Mouse (Mus musculus): ENCODE results near the gene Myod1. TPM values are rescaled to one million over a fixed set of nuclear protein-coding genes. Genes with fewer than 3 reads are reported as not detected.

The Myod1 gene
- polyA plus RNA-seq, 1 experiment from 2014 or later: 14.5 TPM

DNA sequence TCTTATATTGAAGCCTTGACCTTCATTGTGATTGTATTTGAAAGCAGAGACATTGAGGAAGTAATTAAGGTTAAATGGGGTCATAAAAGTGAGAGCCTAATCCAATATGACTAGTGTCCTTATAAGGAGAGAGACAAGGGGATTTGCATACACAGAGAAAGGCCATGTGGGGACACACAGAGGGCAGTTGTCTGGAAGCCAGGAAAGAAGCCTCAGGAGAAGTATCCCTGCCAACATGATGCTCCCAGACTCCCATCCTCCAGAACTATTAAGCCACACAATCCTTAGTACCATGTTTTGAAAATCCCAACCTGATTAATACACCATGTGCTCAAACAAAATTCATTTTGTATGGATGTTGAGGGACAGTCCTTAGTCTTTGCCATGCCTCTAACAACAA, 14.5 kb upstream of the Myod1 start:
- H3K27me3 ChIP-seq: peaks cover 6% of the 10 kb centered on the region; the same call in 1 of the 2 replicates
- H3K4me1 ChIP-seq: no peaks in the 10 kb centered on the region
- H3K4me2 ChIP-seq: no peak overlapping the region
- no peak overlapping the region for H3K27ac ChIP-seq
- no peaks in the 10 kb centered on the region for H3K36me3 ChIP-seq
- H3K9ac ChIP-seq: no peak overlapping the region
- no peaks in the 10 kb centered on the region for H3K9me3 ChIP-seq
- no peak overlapping the region for H3K4me3 ChIP-seq
- ATAC-seq (ENCODE audit: insufficient number of reproducible peaks, insufficient read depth, low FRiP score, low TSS enrichment, low read depth): no peak

DNA sequence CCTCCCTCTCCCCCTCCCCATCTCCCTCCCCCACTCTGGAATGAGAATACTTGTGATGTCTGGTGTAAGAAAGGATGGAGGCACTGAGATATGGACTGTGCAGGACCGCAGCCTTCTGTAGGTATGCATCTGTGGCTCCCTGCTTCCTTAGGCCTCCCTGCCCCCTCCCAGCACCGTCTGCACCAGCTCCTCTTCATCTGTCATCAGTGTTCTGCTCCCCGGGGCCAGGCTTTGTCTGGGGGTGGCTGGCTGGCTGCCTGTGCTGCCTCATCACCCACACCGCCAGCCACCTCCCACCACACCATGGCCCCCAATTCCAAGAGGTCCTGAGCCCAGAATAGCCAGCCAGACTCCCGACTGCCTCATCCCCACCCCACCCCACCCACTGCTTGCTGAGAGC, 12.1 kb upstream of the Myod1 start:
- Histone ChIP-seq H3K27me3 (peaks cover 10% of the 10 kb centered on the region; the same call in 1 of the 2 replicates), H3K27ac (no peak overlapping the region), H3K4me2 (no peak overlapping the region), H3K4me3 (no peak overlapping the region), H3K9ac (no peak overlapping the region), H3K9me3 (no peaks in the 10 kb centered on the region), H3K4me1 (no peaks in the 10 kb centered on the region), H3K36me3 (no peaks in the 10 kb centered on the region)
- no peak for ATAC-seq (ENCODE audit: insufficient number of reproducible peaks, insufficient read depth, low FRiP score, low TSS enrichment, low read depth)
- WGBS: 69% methylated on average over 5 of the region's 5 CpGs

DNA sequence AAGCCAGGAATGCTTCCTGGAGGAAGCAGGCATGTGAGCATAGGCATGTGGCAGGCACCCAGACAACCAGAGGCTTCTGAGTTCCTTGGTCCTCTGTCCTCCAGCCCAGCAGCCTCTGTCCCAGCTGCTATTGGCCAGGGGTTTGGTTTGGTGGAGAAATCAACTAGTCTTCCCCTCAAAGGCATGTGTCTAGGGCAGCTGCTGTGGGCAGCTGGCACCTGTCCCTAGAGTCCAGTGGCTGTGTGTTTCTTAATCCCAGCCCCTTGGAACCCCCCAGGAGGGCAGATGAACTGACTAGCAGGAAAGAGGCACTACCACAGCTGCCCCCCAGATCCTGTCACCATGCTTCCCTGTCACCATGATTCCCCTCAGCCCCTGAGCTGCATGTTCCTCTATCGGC, 10.5 kb upstream of the Myod1 start:
- Histone ChIP-seq H3K36me3 (no peaks in the 10 kb centered on the region), H3K9ac (no peak overlapping the region), H3K9me3 (no peaks in the 10 kb centered on the region), H3K4me1 (no peaks in the 10 kb centered on the region), H3K27ac (no peak overlapping the region), H3K4me3 (no peak overlapping the region), H3K27me3 (peaks cover 10% of the 10 kb centered on the region; the same call in 1 of the 2 replicates), H3K4me2 (no peak overlapping the region)
- ATAC-seq (ENCODE audit: insufficient number of reproducible peaks, insufficient read depth, low FRiP score, low TSS enrichment, low read depth): no peak
- WGBS: 83% methylated on average over 1 of the region's 1 CpGs

DNA sequence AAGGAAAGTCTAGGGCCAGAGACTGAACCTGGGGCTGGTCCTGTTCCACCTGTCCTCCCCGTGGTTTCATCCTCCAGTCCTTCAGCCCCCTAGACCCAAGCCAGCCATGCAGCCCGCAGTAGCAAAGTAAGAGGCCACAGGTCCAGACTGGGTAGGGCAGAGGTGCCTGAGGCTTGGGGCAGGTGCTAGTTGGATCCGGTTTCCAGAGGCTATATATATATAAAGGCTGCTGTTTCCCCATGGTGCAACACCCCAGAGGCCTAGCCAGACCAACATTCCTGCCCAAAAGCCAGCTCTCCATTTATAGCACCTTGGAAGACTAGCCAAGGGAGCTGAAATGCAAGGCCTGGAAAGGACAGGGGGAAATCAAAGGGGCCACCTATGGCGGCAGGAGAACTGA, 5.2 kb upstream of the Myod1 start:
- no peaks in the 10 kb centered on the region for H3K9me3 ChIP-seq
- H3K27me3 ChIP-seq: peaks cover 46% of the 10 kb centered on the region
- no peak overlapping the region for H3K9ac ChIP-seq
- no peak overlapping the region for H3K27ac ChIP-seq
- H3K4me1 ChIP-seq: peaks cover under 1% of the 10 kb centered on the region; the same call in 1 of the 2 replicates
- no peak for ATAC-seq (ENCODE audit: insufficient number of reproducible peaks, insufficient read depth, low FRiP score, low TSS enrichment, low read depth)
- H3K4me3 ChIP-seq: no peak overlapping the region
- H3K36me3 ChIP-seq: no peaks in the 10 kb centered on the region
- H3K4me2 ChIP-seq: no peak overlapping the region
- 76% methylated on average over 4 of the region's 4 CpGs for WGBS

DNA sequence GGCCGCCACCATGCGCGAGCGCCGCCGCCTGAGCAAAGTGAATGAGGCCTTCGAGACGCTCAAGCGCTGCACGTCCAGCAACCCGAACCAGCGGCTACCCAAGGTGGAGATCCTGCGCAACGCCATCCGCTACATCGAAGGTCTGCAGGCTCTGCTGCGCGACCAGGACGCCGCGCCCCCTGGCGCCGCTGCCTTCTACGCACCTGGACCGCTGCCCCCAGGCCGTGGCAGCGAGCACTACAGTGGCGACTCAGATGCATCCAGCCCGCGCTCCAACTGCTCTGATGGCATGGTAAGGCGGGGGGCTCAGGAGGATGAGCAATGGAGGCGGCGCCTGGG, 703 bp downstream of the Myod1 start:
- H3K4me3 ChIP-seq: peak overlapping the region; percentile 35
- no peak overlapping the region for H3K27ac ChIP-seq
- peak overlapping the region; percentile 40 for H3K9ac ChIP-seq
- H3K9me3 ChIP-seq: no peaks in the 10 kb centered on the region
- peak overlapping the region; percentile 54 for H3K4me2 ChIP-seq
- peaks cover 91% of the 10 kb centered on the region for H3K27me3 ChIP-seq
- no peak for ATAC-seq (ENCODE audit: insufficient number of reproducible peaks, insufficient read depth, low FRiP score, low TSS enrichment, low read depth)
- H3K4me1 ChIP-seq: peaks cover 26% of the 10 kb centered on the region
- no peaks in the 10 kb centered on the region for H3K36me3 ChIP-seq
- under 1% methylated on average over 33 of the region's 33 CpGs for WGBS

DNA sequence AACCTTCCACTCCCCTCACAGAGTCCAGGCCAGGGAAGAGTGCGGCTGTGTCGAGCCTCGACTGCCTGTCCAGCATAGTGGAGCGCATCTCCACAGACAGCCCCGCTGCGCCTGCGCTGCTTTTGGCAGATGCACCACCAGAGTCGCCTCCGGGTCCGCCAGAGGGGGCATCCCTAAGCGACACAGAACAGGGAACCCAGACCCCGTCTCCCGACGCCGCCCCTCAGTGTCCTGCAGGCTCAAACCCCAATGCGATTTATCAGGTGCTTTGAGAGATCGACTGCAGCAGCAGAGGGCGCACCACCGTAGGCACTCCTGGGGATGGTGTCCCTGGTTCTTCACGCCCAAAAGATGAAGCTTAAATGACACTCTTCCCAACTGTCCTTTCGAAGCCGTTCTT, 1.8 kb downstream of the Myod1 start:
- peak overlapping the region; percentile 35 for H3K4me3 ChIP-seq
- 3% methylated on average over 22 of the region's 22 CpGs for WGBS

DNA sequence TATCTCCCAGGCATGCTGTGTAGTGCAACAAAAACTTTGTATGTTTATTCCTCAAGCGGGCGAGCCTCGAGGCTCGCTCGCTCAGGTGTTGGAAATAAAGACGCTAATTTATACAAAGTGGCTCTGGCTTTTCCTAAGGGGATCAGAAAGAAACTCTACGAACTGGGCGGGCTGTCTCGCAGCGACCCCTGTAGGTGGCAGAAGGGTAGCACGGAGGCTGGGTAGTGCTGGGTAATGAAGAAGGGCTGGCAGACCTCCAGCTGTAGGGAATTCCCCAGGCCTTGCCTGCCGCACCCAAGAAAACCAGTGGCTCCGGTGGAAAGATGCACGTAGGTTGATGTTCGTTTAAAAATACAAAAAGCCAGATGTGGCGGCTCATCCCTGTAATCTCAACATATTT, 2.7 kb downstream of the Myod1 start:
- no peak for ATAC-seq (ENCODE audit: insufficient number of reproducible peaks, insufficient read depth, low FRiP score, low TSS enrichment, low read depth)
- Histone ChIP-seq H3K27ac (no peak overlapping the region), H3K4me3 (no peak overlapping the region), H3K36me3 (no peaks in the 10 kb centered on the region), H3K9me3 (no peaks in the 10 kb centered on the region), H3K4me2 (no peak overlapping the region), H3K9ac (no peak overlapping the region), H3K27me3 (peaks cover 71% of the 10 kb centered on the region), H3K4me1 (peaks cover 26% of the 10 kb centered on the region)
- 5% methylated on average over 16 of the region's 16 CpGs for WGBS

More for the DNA sequence above, 1.8 kb downstream of the Myod1 start:
- Histone ChIP-seq H3K27me3 (peaks cover 79% of the 10 kb centered on the region), H3K4me2 (peak overlapping the region; percentile 54), H3K9ac (no peak overlapping the region), H3K27ac (no peak overlapping the region), H3K4me1 (peaks cover 26% of the 10 kb centered on the region), H3K36me3 (no peaks in the 10 kb centered on the region), H3K9me3 (no peaks in the 10 kb centered on the region)
- no peak for ATAC-seq (ENCODE audit: insufficient number of reproducible peaks, insufficient read depth, low FRiP score, low TSS enrichment, low read depth)

DNA sequence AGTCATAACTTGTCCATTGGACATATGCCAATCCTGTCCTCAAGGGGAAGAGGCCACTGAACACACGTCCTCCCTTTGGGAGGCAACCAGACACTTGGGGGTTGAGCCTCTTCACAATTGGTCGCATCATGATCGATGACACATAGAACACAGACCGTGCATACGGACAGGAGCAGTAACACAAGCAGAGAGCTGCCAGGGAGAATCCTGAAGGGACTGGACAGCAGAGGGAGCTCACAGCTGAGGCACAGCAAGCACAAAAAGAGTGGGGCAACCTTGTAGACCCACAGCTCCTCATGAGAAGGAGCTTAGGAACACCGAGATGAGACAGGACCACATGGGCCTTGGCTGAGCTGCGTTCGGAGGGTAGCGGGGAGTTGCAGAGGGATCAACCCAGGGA, 4.4 kb downstream of the Myod1 start:
- Histone ChIP-seq H3K9me3 (no peaks in the 10 kb centered on the region), H3K4me2 (no peak overlapping the region), H3K9ac (no peak overlapping the region), H3K27me3 (peaks cover 54% of the 10 kb centered on the region), H3K4me1 (peaks cover 26% of the 10 kb centered on the region), H3K36me3 (no peaks in the 10 kb centered on the region), H3K27ac (no peak overlapping the region), H3K4me3 (no peak overlapping the region)
- 67% methylated on average over 9 of the region's 9 CpGs for WGBS
- ATAC-seq (ENCODE audit: insufficient number of reproducible peaks, insufficient read depth, low FRiP score, low TSS enrichment, low read depth): no peak

DNA sequence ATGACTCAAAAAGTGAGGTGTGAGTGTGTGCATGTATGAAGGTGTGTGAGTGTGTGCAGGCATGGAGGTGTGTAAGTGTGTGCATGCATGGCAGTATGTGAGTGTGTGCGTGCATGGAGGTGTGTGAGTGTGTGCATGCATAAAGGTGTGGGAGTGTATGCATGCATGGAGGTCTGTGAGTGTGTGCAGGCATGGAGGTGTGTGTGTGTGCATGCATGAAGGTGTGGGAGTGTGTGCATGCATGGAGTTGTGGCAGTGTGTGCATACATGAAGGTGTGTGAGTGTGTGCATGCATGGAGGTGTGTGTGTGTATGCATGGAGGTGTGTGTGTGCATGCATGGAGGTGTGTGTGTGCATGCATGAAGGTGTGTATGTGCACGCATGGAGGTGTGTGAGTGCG, 11.2 kb downstream of the Myod1 start:
- Histone ChIP-seq H3K4me1 (no peaks in the 10 kb centered on the region), H3K27ac (no peak overlapping the region), H3K4me2 (no peak overlapping the region), H3K36me3 (no peaks in the 10 kb centered on the region), H3K4me3 (no peak overlapping the region), H3K9me3 (no peaks in the 10 kb centered on the region), H3K9ac (no peak overlapping the region), H3K27me3 (peaks cover 14% of the 10 kb centered on the region)
- WGBS: 88% methylated on average over 3 of the region's 3 CpGs
- no peak for ATAC-seq (ENCODE audit: insufficient number of reproducible peaks, insufficient read depth, low FRiP score, low TSS enrichment, low read depth)

DNA sequence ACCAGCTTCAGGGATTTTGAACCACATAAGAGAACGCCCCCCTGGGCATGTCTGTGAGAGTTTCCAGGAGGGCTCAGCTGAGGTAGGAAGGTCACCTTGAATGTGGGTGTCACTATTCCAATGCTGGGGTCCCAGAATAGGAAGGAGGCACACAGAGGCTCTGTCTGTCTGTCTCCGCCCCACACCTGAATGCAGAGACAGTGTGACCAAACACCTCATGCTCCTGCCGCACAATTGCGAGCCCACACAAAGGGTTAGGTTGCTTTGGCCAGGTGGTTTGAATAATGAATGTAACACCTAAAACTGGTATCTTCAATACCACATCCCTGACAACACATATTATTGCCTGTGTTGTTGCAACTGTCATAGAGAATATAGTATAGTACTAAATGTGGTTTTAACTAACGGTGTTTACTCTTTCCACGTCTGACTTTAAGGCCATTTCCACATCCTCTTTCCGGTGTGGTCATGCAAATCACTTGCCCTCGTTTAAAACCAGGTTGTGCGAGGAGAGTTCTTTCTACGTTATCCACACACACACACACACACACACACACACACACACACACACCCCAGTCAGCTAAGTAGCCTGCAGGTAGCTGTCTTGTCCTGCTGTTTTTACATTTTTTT, 13.3 kb downstream of the Myod1 start:
- WGBS: 75% methylated on average over 10 of the region's 10 CpGs
- H3K27me3 ChIP-seq: peaks cover 27% of the 10 kb centered on the region
- ATAC-seq (ENCODE audit: insufficient number of reproducible peaks, insufficient read depth, low FRiP score, low TSS enrichment, low read depth): no peak
- no peaks in the 10 kb centered on the region for H3K9me3 ChIP-seq
- no peak overlapping the region for H3K4me2 ChIP-seq
- no peaks in the 10 kb centered on the region for H3K4me1 ChIP-seq
- H3K9ac ChIP-seq: no peak overlapping the region
- no peak overlapping the region for H3K27ac ChIP-seq
- no peaks in the 10 kb centered on the region for H3K36me3 ChIP-seq
- H3K4me3 ChIP-seq: no peak overlapping the region

DNA sequence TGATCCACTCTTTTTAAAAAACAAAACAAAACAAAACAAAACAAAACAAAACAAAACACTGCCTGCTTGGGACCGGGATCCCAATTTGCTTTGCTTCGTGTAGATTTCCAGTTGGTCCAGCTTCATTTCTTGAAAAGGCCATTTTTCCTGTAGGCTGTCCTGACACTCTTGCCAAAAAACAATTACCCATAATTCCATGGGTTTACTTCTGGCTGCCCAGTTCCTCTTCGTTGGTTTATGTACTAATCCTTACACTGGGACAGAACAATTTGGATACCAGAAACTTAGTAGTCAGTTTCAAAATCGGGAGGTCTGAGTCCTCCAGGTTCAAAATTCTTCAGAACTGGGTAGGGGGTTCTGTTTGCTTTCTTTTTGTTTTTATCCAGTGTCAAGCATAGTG, 14.0 kb downstream of the Myod1 start:
- Histone ChIP-seq H3K4me1 (no peaks in the 10 kb centered on the region), H3K27ac (no peak overlapping the region), H3K9ac (no peak overlapping the region), H3K9me3 (no peaks in the 10 kb centered on the region), H3K27me3 (peaks cover 34% of the 10 kb centered on the region), H3K4me3 (no peak overlapping the region), H3K4me2 (no peak overlapping the region), H3K36me3 (no peaks in the 10 kb centered on the region)
- 64% methylated on average over 4 of the region's 4 CpGs for WGBS
- ATAC-seq (ENCODE audit: insufficient number of reproducible peaks, insufficient read depth, low FRiP score, low TSS enrichment, low read depth): no peak

DNA sequence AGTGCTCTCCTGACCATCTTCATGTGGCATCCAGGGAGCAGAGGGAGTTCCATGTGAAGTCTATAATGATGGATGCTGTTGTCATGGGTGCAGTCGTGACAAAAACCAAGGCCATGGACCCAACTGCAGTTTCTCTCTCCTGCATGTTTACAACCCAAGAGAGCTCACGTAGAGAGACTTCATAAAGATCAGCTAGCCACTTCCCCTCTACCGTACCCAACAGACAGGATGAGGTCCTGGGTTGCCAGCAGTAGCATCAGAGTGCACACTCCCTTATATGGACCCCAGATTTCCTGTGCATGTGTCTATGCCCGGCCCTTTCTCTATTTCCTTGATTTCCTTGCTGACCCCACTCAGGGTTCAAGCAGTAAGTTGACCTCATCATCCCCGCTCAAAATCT, 15.4 kb downstream of the Myod1 start:
- 54% methylated on average over 5 of the region's 5 CpGs for WGBS
- no peak overlapping the region for H3K9ac ChIP-seq
- H3K4me2 ChIP-seq: no peak overlapping the region
- no peak overlapping the region for H3K27ac ChIP-seq
- H3K9me3 ChIP-seq: no peaks in the 10 kb centered on the region
- no peak overlapping the region for H3K4me3 ChIP-seq
- peaks cover 48% of the 10 kb centered on the region for H3K27me3 ChIP-seq
- ATAC-seq (ENCODE audit: insufficient number of reproducible peaks, insufficient read depth, low FRiP score, low TSS enrichment, low read depth): no peak
- H3K36me3 ChIP-seq: no peaks in the 10 kb centered on the region
- H3K4me1 ChIP-seq: peaks cover 8% of the 10 kb centered on the region; the same call in 1 of the 2 replicates

All from embryonic facial prominence, embryonic 13.5 days (tissue).